Mouse (Mus musculus): ENCODE measurements around the gene Rab17.

DNA sequence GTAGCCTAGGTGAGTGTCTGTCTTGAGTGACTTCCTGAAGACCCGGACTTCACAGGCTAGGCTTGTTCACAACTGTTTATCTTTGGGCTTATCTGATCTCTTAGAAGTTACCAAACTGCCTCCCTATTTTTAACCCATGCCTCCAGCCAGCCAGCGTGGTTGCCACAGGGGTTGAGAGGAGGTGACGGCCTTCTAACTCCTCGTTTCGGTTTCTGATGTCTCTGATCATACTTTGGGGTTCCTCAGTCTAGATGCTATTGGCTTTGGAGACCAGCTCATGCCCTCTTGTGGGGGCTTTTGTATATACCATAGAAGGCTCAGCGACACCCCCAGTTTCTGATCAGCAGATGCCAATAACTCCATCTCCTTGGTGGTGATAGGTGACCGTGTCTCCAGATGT is 40.8 kb upstream of the Rab17 start:
- TF ChIP-seq POLR2A (IDR thresholded peaks at IDR 0.05; ENCODE audit: low read depth, low read length) = no peak
- no peak for TF ChIP-seq CTCF (conservative IDR thresholded peaks at IDR 0.05; ENCODE audit: insufficient read depth, insufficient read length, low read depth, low read length)
